Mouse (Mus musculus) right cerebral cortex, postnatal 14 days (tissue): Measurements from ENCODE around the gene Wdr73.

ENCODE experiments used
- DNase-seq: peaks from one replicate; pipeline ENCODE4 v3.0.0; 2022

Wdr73 gene

DNA sequence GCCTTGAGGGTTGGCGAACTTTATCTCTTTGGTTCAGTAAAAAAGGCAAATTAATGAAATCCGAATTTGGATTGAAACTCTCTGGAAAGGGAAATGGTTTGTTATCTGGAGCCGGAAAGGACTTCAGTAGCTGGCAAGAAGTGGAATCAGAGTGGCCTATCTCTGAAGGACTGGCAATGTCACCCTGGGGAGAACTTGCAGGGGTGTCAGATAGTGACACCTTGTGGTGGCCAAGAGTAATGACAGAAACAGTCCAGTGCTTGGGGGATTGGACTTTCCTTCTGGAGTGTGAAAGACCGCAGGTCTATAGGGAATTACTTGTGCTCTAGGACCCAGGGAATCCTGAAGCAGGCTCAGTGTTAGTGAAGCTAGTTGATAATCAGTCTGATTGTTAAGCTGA, 51.4 kb downstream of the Wdr73 start:
- DNase-seq = no peak

DNA sequence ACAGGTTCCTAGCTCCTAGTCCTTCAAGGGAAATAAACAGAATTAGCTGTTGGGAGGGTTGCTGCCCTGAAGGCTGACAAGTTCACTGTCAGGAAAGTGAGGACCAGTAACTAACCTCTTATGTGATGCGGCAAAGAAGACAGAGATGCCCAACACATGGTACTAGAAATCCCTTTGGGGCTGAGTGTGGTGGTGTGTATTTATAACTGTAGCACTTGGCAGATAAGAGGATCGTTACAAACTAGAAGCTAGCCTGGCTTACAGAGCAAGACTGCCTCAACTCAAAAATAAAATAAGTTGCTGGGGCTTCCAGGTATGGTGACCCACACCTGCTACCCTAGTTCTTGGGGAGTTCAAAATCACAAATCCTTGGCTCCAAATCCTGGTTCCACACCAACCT, 51.8 kb downstream of the Wdr73 start:
- no peak for DNase-seq

DNA sequence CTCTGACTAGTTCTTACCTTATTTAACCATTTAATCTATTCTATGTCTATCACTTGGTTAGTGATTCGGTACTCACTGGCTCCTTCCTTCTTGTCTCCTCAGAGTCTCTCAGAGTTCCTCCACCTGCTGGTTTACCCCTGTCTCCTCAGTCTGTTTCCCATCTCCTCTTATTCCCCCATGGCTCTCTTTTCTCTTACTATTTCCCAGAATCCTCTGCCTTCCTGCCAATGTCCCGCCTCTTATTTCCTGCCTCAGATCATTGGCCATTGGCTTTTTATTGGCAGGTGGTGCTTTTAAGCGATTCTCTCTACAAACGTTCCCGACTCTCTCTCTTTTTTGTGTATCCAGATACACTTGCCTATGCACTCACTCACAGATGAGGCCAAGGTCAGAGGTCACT, 54.4 kb downstream of the Wdr73 start:
- no peak for DNase-seq

DNA sequence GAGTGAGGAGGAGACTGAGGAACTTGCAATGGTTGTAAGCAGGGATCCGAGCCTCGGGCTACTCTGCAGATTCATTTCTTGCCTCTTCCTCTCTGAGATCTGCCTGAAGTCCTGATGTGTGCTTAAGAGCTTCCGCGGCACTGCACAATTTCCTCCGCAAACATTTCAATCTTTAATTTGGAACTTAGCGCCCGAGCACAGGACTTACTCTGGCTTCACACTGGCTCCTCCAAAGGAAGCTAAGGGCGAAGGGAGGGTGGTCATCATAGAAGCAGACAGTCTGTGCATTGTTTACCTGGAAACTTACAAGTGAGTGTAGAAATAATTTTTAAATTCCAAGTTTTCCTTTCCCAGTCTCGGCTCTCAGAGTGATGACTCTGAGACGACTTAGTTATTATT, 54.8 kb downstream of the Wdr73 start:
- DNase-seq = no peak

GRCm38 (mm10) chr7:80845621-80846279, 55.3 kb downstream of the Wdr73 start:
- no peak for DNase-seq

DNA sequence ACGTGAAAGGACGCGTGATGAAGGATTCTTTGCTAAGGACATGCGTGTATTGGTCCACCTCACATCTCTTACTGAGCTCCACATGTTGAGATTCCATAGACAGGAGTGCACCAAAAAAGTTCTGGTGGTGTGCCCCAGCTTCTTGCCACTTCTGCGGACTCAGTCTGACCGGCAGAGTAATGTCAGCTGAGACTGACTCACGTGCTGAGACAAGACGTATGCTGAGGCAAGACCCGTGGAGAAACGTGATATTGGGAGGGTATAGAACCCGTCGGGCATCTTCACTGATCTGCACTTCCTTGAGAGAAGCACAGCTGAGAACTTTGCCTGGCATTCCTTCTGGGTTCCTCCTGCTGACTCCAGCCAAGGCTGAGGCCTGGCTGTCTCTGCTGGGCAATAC, 56.4 kb downstream of the Wdr73 start:
- no peak for DNase-seq

DNA sequence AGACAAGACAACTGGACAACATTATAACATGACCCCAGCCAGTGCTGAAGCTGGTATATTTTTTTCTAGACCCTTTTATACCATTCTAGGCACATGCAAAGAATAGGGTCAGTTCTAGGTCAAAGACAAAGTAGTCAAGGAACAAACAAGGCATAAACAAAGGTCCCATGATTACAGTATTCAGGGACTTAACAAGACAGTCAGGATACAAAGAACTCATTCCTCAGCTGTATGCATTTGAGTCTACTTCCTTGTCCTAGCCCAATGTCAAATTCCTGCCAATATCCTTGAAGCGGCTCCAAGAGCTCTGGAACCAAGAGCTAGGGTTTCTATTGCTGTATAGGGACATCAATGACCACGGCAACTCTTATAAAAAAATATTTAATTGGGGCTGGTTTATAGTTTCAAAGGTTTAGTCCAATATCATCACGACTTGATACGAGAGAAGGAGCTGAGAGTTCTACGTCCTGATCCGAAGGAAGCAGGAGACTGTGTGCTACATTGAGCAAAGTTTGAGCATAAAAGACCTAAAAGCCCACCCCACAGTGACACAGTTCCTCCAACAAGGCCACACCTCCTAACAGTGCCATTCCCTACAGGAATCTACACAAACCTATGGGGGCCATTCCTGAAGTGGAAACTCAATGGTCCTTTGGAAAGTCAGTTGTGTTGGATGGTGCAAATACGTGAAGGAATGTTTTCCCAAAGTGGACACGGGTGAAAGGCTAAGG, 57.0 kb downstream of the Wdr73 start:
- DNase-seq = no peak

- no peak for DNase-seq
Observed at GRCm38 (mm10) chr7:80843176-80843575, 57.9 kb downstream of the Wdr73 start.

DNA sequence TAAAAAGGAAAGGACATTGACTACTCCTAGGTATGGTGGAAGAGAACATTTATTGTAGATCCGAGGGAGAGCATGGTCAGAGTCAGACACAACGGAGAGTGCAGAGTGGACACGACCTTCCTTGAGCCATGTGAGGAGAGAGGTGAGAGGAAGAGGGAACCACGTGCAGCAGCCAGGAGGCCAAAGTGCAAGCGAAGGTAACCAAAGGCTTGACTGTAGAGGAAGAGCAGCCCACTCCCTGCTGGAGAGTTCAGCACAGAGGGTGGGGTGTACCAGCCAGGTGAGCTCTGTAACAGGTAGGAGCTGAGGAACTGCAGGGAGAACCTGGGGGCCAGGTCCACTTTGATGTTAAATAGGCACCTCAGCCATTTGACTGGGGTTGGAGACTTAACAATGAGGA, 58.9 kb downstream of the Wdr73 start:
- no peak for DNase-seq

- DNase-seq = no peak
Observed at GRCm38 (mm10) chr7:80840937-80841336, 60.1 kb downstream of the Wdr73 start.
